Mouse (Mus musculus) heart, adult 2 months (tissue): ENCODE results near the gene Phc3. TPM values are rescaled to one million over a fixed set of nuclear protein-coding genes. Genes with fewer than 3 reads are reported as not detected.

ENCODE experiments used
- DNase-seq, 2 experiments: peaks; one replicate each; pipeline ENCODE4 v3.0.0; 2021
- H3K27ac ChIP-seq: fragments of 200-600 bp; 2 replicates; pipeline ENCODE4 v1.8.1; 2022
- H3K27me3 ChIP-seq: fragments of 200-500 bp; 2 replicates; pipeline ENCODE4 v1.6.1; 2012; ENCODE audit warnings: mild to moderate bottlenecking, low read length, inconsistent platforms, mixed read lengths; ENCODE audit not compliant: control insufficient read depth, insufficient read depth
- H3K36me3 ChIP-seq: fragments of 200-500 bp; 2 replicates; pipeline ENCODE4 v1.6.1; 2012; ENCODE audit warnings: low read length, inconsistent platforms; ENCODE audit not compliant: control insufficient read depth, insufficient read depth
- H3K4me1 ChIP-seq: fragments of 200-500 bp; 2 replicates; pipeline ENCODE4 v1.6.1; 2011; ENCODE audit warnings: low read length; ENCODE audit not compliant: control insufficient read depth, insufficient read depth
- H3K4me3 ChIP-seq: fragments of 200-600 bp; 2 replicates; pipeline ENCODE4 v1.8.1; 2022
- H3K79me2 ChIP-seq: fragments of 200-500 bp; replicated peaks from 2 replicates; pipeline ENCODE4 v1.6.1; 2012; ENCODE audit warnings: mild to moderate bottlenecking, inconsistent platforms, low read length, moderate library complexity, mixed read lengths; ENCODE audit not compliant: control insufficient read depth, insufficient read depth
- H3K9ac ChIP-seq: fragments of 200-500 bp; 2 replicates; pipeline ENCODE4 v1.6.1; 2012; ENCODE audit warnings: low read depth, mild to moderate bottlenecking, control low read depth, inconsistent platforms, low read length, mixed read lengths
- CTCF ChIP-seq: fragments of 200-600 bp; IDR thresholded peaks from 2 replicates; pipeline ENCODE4 v1.8.1; 2022; ENCODE audit warnings: antibody characterized with exemption, mild to moderate bottlenecking, moderate library complexity
- EP300 ChIP-seq: fragments of 200-500 bp; IDR thresholded peaks from 2 replicates; pipeline ENCODE4 v1.6.1; 2011; ENCODE audit warnings: low read depth, low read length, control low read depth; ENCODE audit not compliant: insufficient read depth
- POLR2A ChIP-seq: fragments of 200-500 bp; IDR thresholded peaks from 2 replicates; pipeline ENCODE4 v1.6.1; 2011; ENCODE audit warnings: mild to moderate bottlenecking, low read depth, low read length, control low read depth; ENCODE audit not compliant: insufficient read depth
- WGBS: fragments of 180-500 bp; shearing (Covaris S2); methylation state at CpG from one replicate; pipeline ENCODE4 v1.1.7; 2018; 5-methylcytosine and 5-hydroxymethylcytosine counted together
- intact Hi-C: fragments of 180-260 bp; cut with DNase I; formaldehyde crosslinking; loops from one replicate; pipeline ENCODE4 v1.15.1; 2025
- polyA plus RNA-seq: library from polyadenylated mRNA; depleted of rRNA; stranded (reverse); fragments of >200 nt; gene quantifications from 2 replicates; pipeline ENCODE4 v1.2.3, GENCODE M21; 2012
- total RNA-seq, 2 experiments: library from RNA; stranded (reverse); gene quantifications; 2 replicates each; pipeline ENCODE4 v1.2.3; 2021

Phc3 gene
- total and polyA plus RNA-seq, 3 experiments, result 13.4 to 17.0 (median 14.8) TPM

GRCm38 (mm10) chr3:30956327-30956726, 12.9 kb downstream of the Phc3 start:
- H3K79me2 ChIP-seq, result no peaks in the 10 kb centered on the region
- TF ChIP-seq CTCF, result no peak
- TF ChIP-seq EP300, result no peak
- no peak for TF ChIP-seq POLR2A
- no peaks in the 10 kb centered on the region for H3K27me3 ChIP-seq
- no peak overlapping the region for H3K9ac ChIP-seq
- H3K36me3 ChIP-seq, result peaks cover 9% of the 10 kb centered on the region
- no peak for DNase-seq
- 92% methylated on average over 6 of the region's 6 CpGs for WGBS
- H3K27ac ChIP-seq, result no peak overlapping the region
- intact Hi-C loops, result no loop called here
- H3K4me1 ChIP-seq, result no peaks in the 10 kb centered on the region
- H3K4me3 ChIP-seq, result no peak overlapping the region

GRCm38 (mm10) chr3:30952273-30953070, 16.7 kb downstream of the Phc3 start:
- no peak for TF ChIP-seq EP300
- no peak for TF ChIP-seq CTCF
- no peak for TF ChIP-seq POLR2A
- intact Hi-C loops, result no loop called here

GRCm38 (mm10) chr3:30951652-30952051, 17.6 kb downstream of the Phc3 start:
- Histone ChIP-seq H3K4me3 (no peak overlapping the region), H3K36me3 (peaks cover 6% of the 10 kb centered on the region), H3K27ac (no peak overlapping the region), H3K79me2 (peaks cover 3% of the 10 kb centered on the region), H3K4me1 (no peaks in the 10 kb centered on the region), H3K9ac (no peak overlapping the region), H3K27me3 (no peaks in the 10 kb centered on the region)
- 51% methylated on average over 3 of the region's 3 CpGs for WGBS
- intact Hi-C loops, result no loop called here
- TF ChIP-seq EP300, result no peak
- no peak for TF ChIP-seq POLR2A
- TF ChIP-seq CTCF, result no peak
- peak in 1 of 2 experiments; percentile 17 for DNase-seq

More at GRCm38 (mm10) chr3:30952273-30953070, 16.7 kb downstream of the Phc3 start:
- DNase-seq, result no peak
- no peaks in the 10 kb centered on the region for H3K27me3 ChIP-seq
- H3K36me3 ChIP-seq, result peaks cover 4% of the 10 kb centered on the region
- H3K79me2 ChIP-seq, result no peaks in the 10 kb centered on the region
- no peak overlapping the region for H3K4me3 ChIP-seq
- H3K27ac ChIP-seq, result no peak overlapping the region
- no peak overlapping the region for H3K9ac ChIP-seq
- 83% methylated on average over 12 of the region's 12 CpGs for WGBS
- H3K4me1 ChIP-seq, result no peaks in the 10 kb centered on the region

GRCm38 (mm10) chr3:30934384-30934783, 34.8 kb downstream of the Phc3 start:
- no peak for TF ChIP-seq POLR2A
- TF ChIP-seq CTCF, result no peak
- TF ChIP-seq EP300, result no peak
- peaks cover 3% of the 10 kb centered on the region for H3K4me1 ChIP-seq
- no peak overlapping the region for H3K27ac ChIP-seq
- no peak overlapping the region for H3K9ac ChIP-seq
- intact Hi-C loops, result no loop called here
- no peaks in the 10 kb centered on the region for H3K27me3 ChIP-seq
- no peak overlapping the region for H3K4me3 ChIP-seq
- no peak for DNase-seq
- peaks cover 7% of the 10 kb centered on the region for H3K36me3 ChIP-seq
- no peaks in the 10 kb centered on the region; the same call in 1 of the 2 replicates for H3K79me2 ChIP-seq

- WGBS, result 46% methylated on average over 3 of the region's 3 CpGs
- Histone ChIP-seq H3K79me2 (no peaks in the 10 kb centered on the region), H3K4me3 (no peak overlapping the region), H3K9ac (no peak overlapping the region), H3K36me3 (peaks cover 8% of the 10 kb centered on the region), H3K4me1 (peaks cover 6% of the 10 kb centered on the region), H3K27ac (peak overlapping the region; percentile 13), H3K27me3 (no peaks in the 10 kb centered on the region)
- peak; percentile 23 to 35 for DNase-seq
- no peak for TF ChIP-seq POLR2A
- peak; percentile 58 for TF ChIP-seq CTCF
- intact Hi-C loops, result loop anchor here (2.0 kb wide), 1 partner anchor 19 kb away; no protein-coding TSS in a partner anchor
These were observed 39.4 kb downstream of the Phc3 start for GRCm38 (mm10) chr3:30929828-30930227.

GRCm38 (mm10) chr3:30927664-30928063, 41.6 kb downstream of the Phc3 start:
- no peak for TF ChIP-seq CTCF
- no peak for TF ChIP-seq EP300
- no peak for TF ChIP-seq POLR2A
- WGBS, result 49% methylated on average over 3 of the region's 3 CpGs
- peaks cover 8% of the 10 kb centered on the region for H3K36me3 ChIP-seq
- no peak overlapping the region for H3K9ac ChIP-seq
- H3K27me3 ChIP-seq, result no peaks in the 10 kb centered on the region
- no peak overlapping the region for H3K27ac ChIP-seq
- no peak overlapping the region for H3K4me3 ChIP-seq
- intact Hi-C loops, result loop anchor here (2.0 kb wide), 1 partner anchor 21 kb away; no protein-coding TSS in a partner anchor
- DNase-seq, result no peak
- H3K4me1 ChIP-seq, result peaks cover 4% of the 10 kb centered on the region
- H3K79me2 ChIP-seq, result no peaks in the 10 kb centered on the region
